Mouse (Mus musculus) midbrain, embryonic 13.5 days (tissue): ENCODE data around the gene Il9. TPM values are rescaled to one million over a fixed set of nuclear protein-coding genes. Genes with fewer than 3 reads are reported as not detected.

Experiments
- ATAC-seq: fragments of 200-750 bp; cut with Nextera tagmentation; 2 replicates; pipeline ENCODE4 v1.8.0; 2017; ENCODE audit warnings: mild to moderate bottlenecking, moderate TSS enrichment, moderate library complexity
- H3K27ac ChIP-seq: fragments of 300-500 bp; sonication (generic); 2 replicates; pipeline ENCODE4 v1.5.1; 2015; ENCODE audit warnings: inconsistent platforms, mild to moderate bottlenecking, moderate library complexity
- H3K27me3 ChIP-seq: fragments of 300-500 bp; sonication (generic); 2 replicates; pipeline ENCODE4 v1.6.1; 2015; ENCODE audit warnings: mild to moderate bottlenecking, inconsistent platforms
- H3K36me3 ChIP-seq: fragments of 300-500 bp; sonication (generic); 2 replicates; pipeline ENCODE4 v1.6.1; 2015; ENCODE audit warnings: mild to moderate bottlenecking, inconsistent platforms
- H3K4me1 ChIP-seq: fragments of 300-500 bp; sonication (generic); replicated peaks from 2 replicates; pipeline ENCODE4 v1.6.1; 2015; ENCODE audit warnings: inconsistent platforms
- H3K4me2 ChIP-seq: fragments of 300-500 bp; sonication (generic); replicated peaks from 2 replicates; pipeline ENCODE4 v1.6.1; 2015; ENCODE audit warnings: moderate library complexity, mild to moderate bottlenecking, inconsistent platforms
- H3K4me3 ChIP-seq: fragments of 300-500 bp; sonication (generic); replicated peaks from 2 replicates; pipeline ENCODE4 v1.5.1; 2015; ENCODE audit warnings: mild to moderate bottlenecking, inconsistent platforms
- H3K9ac ChIP-seq: fragments of 300-500 bp; sonication (generic); replicated peaks from 2 replicates; pipeline ENCODE4 v1.6.1; 2015; ENCODE audit warnings: mild to moderate bottlenecking, inconsistent platforms
- H3K9me3 ChIP-seq: fragments of 300-500 bp; sonication (generic); 2 replicates; pipeline ENCODE4 v1.6.1; 2016; ENCODE audit warnings: mild to moderate bottlenecking, inconsistent platforms
- WGBS: fragments of 180-500 bp; shearing (Covaris S2); methylation state at CpG from one replicate; pipeline ENCODE4 v1.1.7; 2015; 5-methylcytosine and 5-hydroxymethylcytosine counted together
- polyA plus RNA-seq: library from polyadenylated mRNA; unstranded; fragments of >200 nt; fragmentation: Nextera tagmentation; extraction: Ambion mirVana; gene quantifications from 2 replicates; pipeline ENCODE4 v1.2.1, GENCODE M21; 2015

Il9 gene
- polyA plus RNA-seq, 1 experiment from 2014 or later = not detected

- H3K9me3 ChIP-seq = no peaks in the 10 kb centered on the region
- H3K36me3 ChIP-seq = no peaks in the 10 kb centered on the region
- H3K4me2 ChIP-seq = no peak overlapping the region
- H3K27me3 ChIP-seq = 0 out of 2 replicates have a peak, but pooled peaks cover 3% of the 10 kb centered on the region
- H3K4me3 ChIP-seq = no peak overlapping the region
- no peak overlapping the region for H3K27ac ChIP-seq
- H3K9ac ChIP-seq = no peak overlapping the region
- no peak for ATAC-seq
- WGBS = 93% methylated on average over 4 of the region's 4 CpGs
- H3K4me1 ChIP-seq = no peaks in the 10 kb centered on the region
Measured at GRCm38 (mm10) chr13:56468536-56468935, 13.5 kb downstream of the Il9 start.

DNA sequence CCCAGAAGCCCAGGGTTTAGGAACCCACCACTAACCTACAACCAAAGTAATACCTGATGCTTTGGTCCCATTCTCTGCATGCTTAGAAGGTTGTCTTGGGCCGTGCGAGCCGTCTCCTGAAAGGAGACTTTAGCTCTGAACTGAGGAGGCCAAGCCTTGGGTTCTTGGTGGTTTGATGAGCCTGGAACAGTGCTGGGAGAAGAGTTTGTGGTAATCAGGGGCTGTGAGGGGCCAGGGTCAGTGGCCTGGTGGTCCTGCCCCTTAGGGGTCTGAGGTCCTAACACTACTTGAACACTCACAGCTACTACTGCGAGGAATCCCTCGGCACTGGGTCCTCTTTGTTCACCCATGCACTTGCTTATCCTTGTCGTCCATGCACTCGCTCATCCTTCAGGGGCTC, 14.3 kb downstream of the Il9 start:
- no peak overlapping the region for H3K4me2 ChIP-seq
- 91% methylated on average over 7 of the region's 7 CpGs for whole genome bisulfite sequencing
- H3K27me3 ChIP-seq = no peaks in the 10 kb centered on the region
- H3K36me3 ChIP-seq = no peaks in the 10 kb centered on the region
- no peak overlapping the region for H3K4me3 ChIP-seq
- H3K27ac ChIP-seq = no peak overlapping the region
- H3K9me3 ChIP-seq = no peaks in the 10 kb centered on the region
- H3K9ac ChIP-seq = no peak overlapping the region
- ATAC-seq = no peak
- no peaks in the 10 kb centered on the region for H3K4me1 ChIP-seq

- Histone ChIP-seq H3K9ac (no peak overlapping the region), H3K4me2 (no peak overlapping the region), H3K4me1 (no peaks in the 10 kb centered on the region), H3K4me3 (no peak overlapping the region), H3K9me3 (no peaks in the 10 kb centered on the region), H3K27ac (no peak overlapping the region), H3K36me3 (no peaks in the 10 kb centered on the region), H3K27me3 (no peaks in the 10 kb centered on the region)
- 86% methylated on average over 6 of the region's 6 CpGs for WGBS
- no peak for ATAC-seq
Measured at GRCm38 (mm10) chr13:56463750-56464149, 18.3 kb downstream of the Il9 start.

GRCm38 (mm10) chr13:56463261-56463660, 18.8 kb downstream of the Il9 start:
- Histone ChIP-seq H3K9me3 (no peaks in the 10 kb centered on the region), H3K4me3 (no peak overlapping the region), H3K4me1 (peaks cover 2% of the 10 kb centered on the region; the same call in 1 of the 2 replicates), H3K36me3 (no peaks in the 10 kb centered on the region), H3K27ac (no peak overlapping the region), H3K27me3 (no peaks in the 10 kb centered on the region), H3K9ac (no peak overlapping the region), H3K4me2 (no peak overlapping the region)
- ATAC-seq = no peak
- WGBS = 88% methylated on average over 7 of the region's 7 CpGs

GRCm38 (mm10) chr13:56462791-56463190, 19.3 kb downstream of the Il9 start:
- Histone ChIP-seq H3K9me3 (no peaks in the 10 kb centered on the region), H3K4me3 (no peak overlapping the region), H3K27me3 (no peaks in the 10 kb centered on the region), H3K9ac (no peak overlapping the region), H3K27ac (no peak overlapping the region), H3K36me3 (no peaks in the 10 kb centered on the region), H3K4me2 (no peak overlapping the region), H3K4me1 (peaks cover 5% of the 10 kb centered on the region; the same call in 1 of the 2 replicates)
- ATAC-seq = no peak
- WGBS = 93% methylated on average over 4 of the region's 4 CpGs

GRCm38 (mm10) chr13:56461460-56461859, 20.6 kb downstream of the Il9 start:
- Histone ChIP-seq H3K4me1 (peaks cover 5% of the 10 kb centered on the region; the same call in 1 of the 2 replicates), H3K36me3 (no peaks in the 10 kb centered on the region), H3K4me3 (no peak overlapping the region), H3K27ac (no peak overlapping the region), H3K9me3 (no peaks in the 10 kb centered on the region), H3K4me2 (no peak overlapping the region), H3K9ac (no peak overlapping the region), H3K27me3 (no peaks in the 10 kb centered on the region)
- ATAC-seq = no peak
- WGBS = 87% methylated on average over 4 of the region's 4 CpGs

DNA sequence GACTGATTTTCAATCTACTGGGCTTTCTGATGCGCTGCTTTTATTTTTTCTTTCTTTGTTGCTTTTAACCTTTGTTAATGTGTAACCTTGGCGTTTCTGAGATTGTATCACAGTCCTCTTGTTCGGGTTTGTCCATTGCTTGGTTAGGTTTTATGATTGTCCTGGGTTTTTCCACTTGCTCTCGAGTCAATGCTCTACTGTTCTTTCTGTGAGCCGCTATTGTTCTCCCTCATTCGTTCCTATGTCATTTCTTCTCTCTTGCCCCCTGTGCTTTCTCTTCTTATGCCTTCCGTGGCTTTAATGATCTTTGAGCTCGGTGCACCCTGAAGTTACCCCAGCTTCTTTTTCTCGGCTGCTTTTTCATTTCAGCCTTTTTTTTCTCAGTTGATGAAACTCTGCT, 24.0 kb downstream of the Il9 start:
- Histone ChIP-seq H3K4me1 (peaks cover 5% of the 10 kb centered on the region; the same call in 1 of the 2 replicates), H3K27me3 (no peaks in the 10 kb centered on the region), H3K4me2 (no peak overlapping the region), H3K4me3 (no peak overlapping the region), H3K9me3 (no peaks in the 10 kb centered on the region), H3K27ac (no peak overlapping the region), H3K9ac (no peak overlapping the region), H3K36me3 (no peaks in the 10 kb centered on the region)
- ATAC-seq = no peak
- 58% methylated on average over 9 of the region's 9 CpGs for WGBS

- H3K36me3 ChIP-seq = no peaks in the 10 kb centered on the region
- H3K4me2 ChIP-seq = no peak overlapping the region
- no peaks in the 10 kb centered on the region for H3K27me3 ChIP-seq
- 91% methylated on average over 8 of the region's 8 CpGs for WGBS
- H3K9me3 ChIP-seq = no peaks in the 10 kb centered on the region; the same call in 1 of the 2 replicates
- no peak overlapping the region for H3K4me3 ChIP-seq
- no peak overlapping the region for H3K27ac ChIP-seq
- H3K9ac ChIP-seq = no peak overlapping the region
- no peak for ATAC-seq
- H3K4me1 ChIP-seq = peaks cover 7% of the 10 kb centered on the region
Measured at GRCm38 (mm10) chr13:56450035-56450434, 32.0 kb downstream of the Il9 start.

DNA sequence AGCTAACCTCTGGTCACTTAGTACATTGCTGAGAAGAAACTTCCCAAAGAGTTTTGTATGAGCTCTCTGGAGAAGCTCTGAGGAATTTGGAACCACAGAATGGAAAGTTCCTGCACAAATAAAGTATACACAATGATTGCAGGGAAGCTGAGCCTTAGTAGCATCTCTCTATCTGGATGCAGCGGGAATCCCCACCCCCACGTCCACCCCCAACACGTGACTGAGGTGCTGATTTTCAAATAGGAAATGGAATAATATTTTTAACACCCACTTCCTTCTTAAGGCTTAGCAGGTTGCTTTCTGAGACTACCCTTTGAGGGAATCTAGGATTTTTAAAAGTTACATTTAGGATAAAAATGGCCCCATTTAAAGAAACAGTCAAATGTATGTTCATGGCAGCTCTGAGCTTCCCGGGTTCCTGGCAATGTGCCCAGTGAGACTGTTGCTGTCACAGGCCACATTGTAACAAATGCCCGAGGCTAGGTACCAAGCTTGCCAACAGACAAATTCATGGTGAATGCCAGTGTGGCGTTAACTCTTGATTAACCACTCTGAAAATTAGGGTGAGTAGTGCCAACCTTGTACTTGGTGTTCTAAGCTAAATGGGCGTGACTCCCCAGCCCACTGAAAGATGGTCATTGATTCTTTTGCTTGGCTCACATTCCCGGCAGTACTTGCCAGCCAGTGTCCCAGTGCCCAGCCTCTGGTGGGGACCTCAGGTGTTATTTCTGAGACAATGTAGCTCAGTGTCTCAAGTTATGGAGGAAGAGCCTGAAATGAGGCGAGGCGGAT, 32.6 kb downstream of the Il9 start:
- peaks cover 7% of the 10 kb centered on the region for H3K4me1 ChIP-seq
- WGBS = 69% methylated on average over 10 of the region's 10 CpGs
- no peaks in the 10 kb centered on the region for H3K27me3 ChIP-seq
- H3K9me3 ChIP-seq = no peaks in the 10 kb centered on the region; the same call in 1 of the 2 replicates
- no peak overlapping the region for H3K9ac ChIP-seq
- no peak overlapping the region for H3K4me3 ChIP-seq
- ATAC-seq = no peak
- H3K4me2 ChIP-seq = no peak overlapping the region
- no peak overlapping the region for H3K27ac ChIP-seq
- no peaks in the 10 kb centered on the region for H3K36me3 ChIP-seq

DNA sequence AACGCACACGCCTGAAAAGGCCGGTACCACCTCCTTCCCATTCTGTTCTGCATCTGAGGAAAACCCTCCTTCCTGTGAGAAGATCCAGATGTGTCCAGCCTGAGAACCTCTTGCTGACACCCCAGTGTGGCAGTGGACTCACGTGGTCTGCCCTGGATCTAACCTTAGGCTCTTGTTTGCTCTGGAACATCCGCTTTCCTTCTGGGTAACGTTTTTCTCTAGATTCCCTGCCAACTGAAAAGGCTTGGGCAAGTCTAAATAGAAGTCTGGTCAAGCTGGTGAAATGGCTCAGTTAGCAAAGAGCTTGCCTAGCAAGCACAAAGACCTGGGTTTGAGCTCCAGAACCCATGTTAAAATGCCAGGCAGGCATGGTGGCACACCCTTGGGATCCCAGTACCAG, 37.0 kb downstream of the Il9 start:
- Histone ChIP-seq H3K4me3 (no peak overlapping the region), H3K36me3 (no peaks in the 10 kb centered on the region), H3K27ac (no peak overlapping the region), H3K9me3 (no peaks in the 10 kb centered on the region; the same call in 1 of the 2 replicates), H3K27me3 (peaks cover 12% of the 10 kb centered on the region), H3K4me1 (peaks cover 7% of the 10 kb centered on the region), H3K4me2 (no peak overlapping the region), H3K9ac (no peak overlapping the region)
- WGBS = 88% methylated on average over 6 of the region's 6 CpGs
- ATAC-seq = no peak

DNA sequence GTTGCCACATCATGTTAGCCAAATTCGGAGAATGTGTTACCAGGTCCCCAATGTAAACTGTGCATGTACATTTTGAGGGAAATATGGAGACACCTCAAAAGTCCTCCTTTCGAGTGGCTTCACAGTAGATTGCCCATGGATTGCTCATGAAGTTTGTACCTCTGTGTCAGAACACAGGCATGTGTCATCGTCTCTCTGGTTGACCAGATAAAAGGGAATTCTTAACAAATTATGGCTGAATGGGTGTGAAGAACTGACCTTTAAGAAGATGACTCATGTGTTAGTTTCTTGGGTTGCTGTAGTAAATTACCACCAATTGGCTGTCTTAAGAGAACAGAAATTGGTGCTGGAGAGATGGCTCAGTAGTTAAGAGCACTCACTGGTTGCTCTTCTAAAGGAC, 37.9 kb downstream of the Il9 start:
- Histone ChIP-seq H3K4me1 (peaks cover 4% of the 10 kb centered on the region), H3K9me3 (no peaks in the 10 kb centered on the region; the same call in 1 of the 2 replicates), H3K4me2 (no peak overlapping the region), H3K27ac (no peak overlapping the region), H3K9ac (no peak overlapping the region), H3K27me3 (peaks cover 21% of the 10 kb centered on the region), H3K36me3 (no peaks in the 10 kb centered on the region), H3K4me3 (no peak overlapping the region)
- WGBS = 89% methylated on average over 3 of the region's 3 CpGs
- no peak for ATAC-seq

DNA sequence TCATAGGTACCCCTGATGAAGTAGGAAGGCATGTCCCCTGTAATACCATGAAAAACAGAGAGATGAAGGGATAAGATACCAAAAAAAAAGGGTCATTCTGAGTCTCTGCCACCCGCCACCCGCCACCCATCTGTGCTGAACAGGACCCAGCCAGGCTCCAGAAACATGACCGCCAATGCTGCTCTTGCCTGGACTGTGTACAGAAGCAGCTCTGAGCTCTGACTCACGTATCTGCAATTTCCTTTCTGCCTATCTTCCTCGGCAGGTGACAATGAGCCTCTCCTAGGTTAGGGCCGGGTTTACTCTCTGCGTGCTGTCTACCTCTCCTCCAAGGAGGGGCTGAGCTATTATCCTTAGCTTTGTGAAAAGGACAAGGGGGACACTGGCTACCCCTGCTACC, 38.6 kb downstream of the Il9 start:
- Histone ChIP-seq H3K27me3 (peaks cover 28% of the 10 kb centered on the region), H3K9me3 (no peaks in the 10 kb centered on the region; the same call in 1 of the 2 replicates), H3K27ac (no peak overlapping the region), H3K4me2 (no peak overlapping the region), H3K4me3 (no peak overlapping the region), H3K36me3 (no peaks in the 10 kb centered on the region), H3K4me1 (peaks cover 4% of the 10 kb centered on the region), H3K9ac (no peak overlapping the region)
- no peak for ATAC-seq
- 79% methylated on average over 7 of the region's 7 CpGs for whole genome bisulfite sequencing
